Mouse (Mus musculus) liver, postnatal 0 days (tissue): ENCODE measurements around the gene Mrps7. TPM values are rescaled to one million over a fixed set of nuclear protein-coding genes. Genes with fewer than 3 reads are reported as not detected.

Experiments used
- ATAC-seq: fragments of 200-750 bp; cut with Nextera tagmentation; 2 replicates; pipeline ENCODE4 v1.8.0; 2017; ENCODE audit warnings: mild to moderate bottlenecking, moderate library complexity
- DNase-seq: peaks from one replicate; pipeline ENCODE4 v3.0.0-alpha.2; 2016
- H3K27ac ChIP-seq: fragments of 300-500 bp; sonication (generic); 2 replicates; pipeline ENCODE4 v1.5.1; 2014; ENCODE audit warnings: antibody characterized with exemption, moderate library complexity, mild to moderate bottlenecking, low read depth
- H3K27me3 ChIP-seq: fragments of 300-500 bp; sonication (generic); 2 replicates; pipeline ENCODE4 v1.6.1; 2014; ENCODE audit warnings: low read length, control low read depth, mixed read lengths; ENCODE audit not compliant: insufficient read depth
- H3K36me3 ChIP-seq: fragments of 300-500 bp; sonication (generic); replicated peaks from 2 replicates; pipeline ENCODE4 v1.6.1; 2014; ENCODE audit warnings: mild to moderate bottlenecking, control low read depth, low read length, moderate library complexity, mixed read lengths; ENCODE audit not compliant: insufficient read depth
- H3K4me1 ChIP-seq: fragments of 300-500 bp; sonication (generic); 2 replicates; pipeline ENCODE4 v1.6.1; 2014; ENCODE audit warnings: antibody characterized with exemption, mild to moderate bottlenecking, control low read depth; ENCODE audit not compliant: insufficient read depth
- H3K4me2 ChIP-seq: fragments of 300-500 bp; sonication (generic); 2 replicates; pipeline ENCODE4 v1.6.1; 2014; ENCODE audit warnings: low read depth, mild to moderate bottlenecking, low read length, moderate library complexity, mixed read lengths
- H3K4me3 ChIP-seq: fragments of 300-500 bp; sonication (generic); 2 replicates; pipeline ENCODE4 v1.5.1; 2014; ENCODE audit warnings: low read depth, low read length
- H3K9ac ChIP-seq: fragments of 300-500 bp; sonication (generic); replicated peaks from 2 replicates; pipeline ENCODE4 v1.6.1; 2014; ENCODE audit warnings: mild to moderate bottlenecking, moderate library complexity
- H3K9me3 ChIP-seq: fragments of 300-500 bp; sonication (generic); 2 replicates; pipeline ENCODE4 v1.6.1; 2016; ENCODE audit warnings: mild to moderate bottlenecking, control low read depth, low read length, mixed read lengths
- CTCF ChIP-seq: sonication (generic); IDR thresholded peaks from 2 replicates; pipeline ENCODE4 v1.5.1; 2016; ENCODE audit warnings: antibody characterized with exemption, low read depth
- EP300 ChIP-seq: IDR thresholded peaks from 2 replicates; pipeline ENCODE4 v1.6.1; 2016; ENCODE audit warnings: antibody characterized with exemption, low read depth, mild to moderate bottlenecking
- WGBS: fragments of 180-500 bp; shearing (Covaris S2); extraction: QIAGEN DNeasy Blood & Tissue Kit; methylation state at CpG from one replicate; pipeline ENCODE4 v1.1.7; 2014; ENCODE audit not compliant: insufficient replicate concordance; 5-methylcytosine and 5-hydroxymethylcytosine counted together
- polyA plus RNA-seq: library from polyadenylated mRNA; unstranded; fragments of >200 nt; fragmentation: Nextera tagmentation; extraction: Ambion mirVana; gene quantifications from 2 replicates; pipeline ENCODE4 v1.2.1, GENCODE M21; 2015

Gene Mrps7
- polyA plus RNA-seq, 1 experiment from 2014 or later: 48.9 TPM

DNA sequence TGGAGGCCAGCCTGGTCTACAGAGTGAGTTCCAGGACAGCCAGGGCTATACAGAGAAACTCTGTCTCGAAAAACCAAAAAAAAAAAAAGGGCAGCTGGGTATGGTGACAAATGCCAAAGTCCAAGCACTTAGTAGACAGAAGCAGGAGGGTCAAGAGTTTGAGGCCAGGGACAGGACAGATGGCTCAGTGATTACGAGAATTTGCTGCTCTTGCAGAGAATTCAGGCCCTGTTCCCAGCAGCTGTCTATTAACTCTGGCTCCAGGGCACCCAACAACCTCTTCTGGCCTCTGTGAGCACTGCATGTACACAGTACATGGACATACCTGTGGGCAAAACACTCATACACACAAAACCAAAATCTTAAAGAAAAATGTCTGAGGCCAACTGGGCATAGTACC lies 14.3 kb downstream of the Mrps7 start:
- no peak for ATAC-seq
- 73% methylated on average over 2 of the region's 2 CpGs for WGBS
- no peak overlapping the region for H3K9ac ChIP-seq
- H3K4me1 ChIP-seq: peaks cover 9% of the 10 kb centered on the region
- no peak overlapping the region for H3K27ac ChIP-seq
- no peak for DNase-seq
- H3K4me3 ChIP-seq: no peak overlapping the region
- no peak for TF ChIP-seq EP300
- no peak for TF ChIP-seq CTCF
- no peak overlapping the region for H3K4me2 ChIP-seq
- peaks cover 30% of the 10 kb centered on the region for H3K36me3 ChIP-seq
- no peaks in the 10 kb centered on the region for H3K27me3 ChIP-seq
- H3K9me3 ChIP-seq: no peaks in the 10 kb centered on the region

DNA sequence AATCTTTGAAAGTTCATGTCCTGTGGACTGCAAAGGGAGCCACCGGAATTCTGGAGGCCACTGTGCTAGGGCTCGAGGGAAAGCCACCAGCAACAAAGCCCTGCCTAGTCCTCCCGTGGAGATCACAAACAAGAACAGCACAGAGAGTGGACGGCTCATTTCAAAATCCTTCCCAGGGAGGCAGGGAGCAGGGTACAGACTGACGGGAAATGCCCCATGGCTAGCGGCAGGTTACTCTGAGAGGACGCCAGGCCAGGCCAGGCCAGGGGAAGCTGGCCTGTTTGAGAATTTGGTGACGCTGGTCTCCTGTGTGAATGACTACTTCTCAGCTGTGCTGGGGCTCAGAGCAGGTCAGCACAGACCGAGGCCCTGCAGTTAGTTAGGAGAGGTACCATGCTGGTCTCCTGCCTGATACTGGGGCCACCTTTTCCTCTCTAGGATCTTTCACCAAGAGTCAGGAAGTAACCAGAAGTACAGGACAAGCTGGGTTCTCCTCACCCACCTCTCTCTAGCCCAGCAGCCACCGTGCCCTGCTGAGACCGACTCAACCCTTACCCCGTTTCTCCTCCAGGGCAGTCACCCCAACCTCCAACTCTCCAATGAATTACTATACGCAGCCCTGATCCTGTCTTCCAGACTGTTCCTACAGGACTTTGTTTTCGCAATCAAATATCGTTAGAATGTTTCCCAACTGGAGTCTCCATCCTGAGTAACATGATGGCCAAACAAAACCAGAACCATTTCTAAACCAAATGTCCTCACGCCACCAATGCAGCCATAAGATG lies 15.2 kb downstream of the Mrps7 start:
- H3K27ac ChIP-seq: no peak overlapping the region
- no peak overlapping the region for H3K4me2 ChIP-seq
- no peak overlapping the region for H3K4me3 ChIP-seq
- ATAC-seq (no peak), DNase-seq (peak; percentile 13)
- TF ChIP-seq EP300 (no peak), CTCF (no peak)
- no peaks in the 10 kb centered on the region for H3K9me3 ChIP-seq
- no peaks in the 10 kb centered on the region; the same call in 1 of the 2 replicates for H3K4me1 ChIP-seq
- WGBS: 77% methylated on average over 16 of the region's 16 CpGs
- no peak overlapping the region for H3K9ac ChIP-seq
- H3K36me3 ChIP-seq: peaks cover 38% of the 10 kb centered on the region
- no peaks in the 10 kb centered on the region for H3K27me3 ChIP-seq

DNA sequence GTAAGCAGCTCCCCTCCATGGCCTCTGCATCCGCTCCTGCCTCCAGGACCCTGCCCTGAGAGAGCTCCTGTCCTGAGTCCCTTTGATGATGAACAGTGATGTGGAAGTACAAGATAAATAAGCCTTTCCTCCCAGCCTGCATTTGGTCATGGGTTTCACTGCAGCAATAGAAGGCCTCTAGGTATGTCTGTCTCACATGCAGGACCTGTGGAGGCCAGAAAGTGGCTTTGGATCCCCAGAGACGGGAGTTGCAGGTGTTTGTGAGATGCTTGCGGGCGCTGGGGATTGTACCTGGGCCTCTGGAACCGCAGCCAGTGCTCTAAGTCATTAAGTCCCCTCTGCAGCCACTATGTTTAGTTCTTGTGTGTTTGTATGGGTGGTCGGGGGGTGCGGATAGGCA lies 16.2 kb downstream of the Mrps7 start:
- no peak overlapping the region for H3K4me2 ChIP-seq
- TF ChIP-seq EP300: no peak
- no peak for TF ChIP-seq CTCF
- no peaks in the 10 kb centered on the region for H3K27me3 ChIP-seq
- no peak overlapping the region for H3K27ac ChIP-seq
- no peak for DNase-seq
- no peak overlapping the region for H3K4me3 ChIP-seq
- no peaks in the 10 kb centered on the region for H3K9me3 ChIP-seq
- H3K36me3 ChIP-seq: peaks cover 38% of the 10 kb centered on the region
- no peak overlapping the region for H3K9ac ChIP-seq
- no peaks in the 10 kb centered on the region; the same call in 1 of the 2 replicates for H3K4me1 ChIP-seq
- WGBS: 79% methylated on average over 7 of the region's 7 CpGs
- ATAC-seq: no peak

DNA sequence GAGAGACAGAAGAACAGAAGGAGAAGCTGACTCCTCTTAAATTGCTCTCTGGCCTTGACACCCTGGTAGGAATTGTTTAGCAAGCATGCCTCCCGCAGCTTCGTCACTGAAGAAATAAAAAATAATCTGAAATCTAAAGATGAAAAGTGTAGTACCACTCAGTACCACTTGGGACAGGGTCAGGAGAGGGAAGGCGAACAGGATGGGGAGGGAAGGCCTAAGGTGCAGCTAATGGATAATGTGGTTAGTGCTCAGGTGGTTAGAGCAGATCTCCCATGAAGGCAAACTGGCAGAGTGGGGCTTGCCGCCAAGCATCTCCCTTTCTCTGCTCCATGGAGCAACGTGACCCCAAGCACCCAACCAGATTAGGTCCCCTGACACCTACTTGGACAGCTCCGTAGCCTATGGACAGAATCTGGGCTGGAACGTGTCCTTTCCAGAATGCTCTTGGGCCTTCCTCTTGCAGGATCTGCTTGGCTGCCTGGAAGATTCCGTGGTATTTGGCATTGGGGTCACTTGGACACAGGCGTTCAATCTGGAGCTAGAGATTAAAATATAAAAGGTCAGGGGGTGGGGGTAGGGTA lies 19.9 kb downstream of the Mrps7 start:
- TF ChIP-seq CTCF (peak; percentile 58), EP300 (no peak)
- H3K4me3 ChIP-seq: no peak overlapping the region
- H3K36me3 ChIP-seq: peaks cover 31% of the 10 kb centered on the region
- ATAC-seq (no peak), DNase-seq (no peak)
- no peak overlapping the region for H3K9ac ChIP-seq
- H3K4me1 ChIP-seq: peaks cover 10% of the 10 kb centered on the region
- H3K27me3 ChIP-seq: no peaks in the 10 kb centered on the region
- 78% methylated on average over 9 of the region's 9 CpGs for WGBS
- no peak overlapping the region for H3K27ac ChIP-seq
- H3K4me2 ChIP-seq: no peak overlapping the region
- H3K9me3 ChIP-seq: no peaks in the 10 kb centered on the region

DNA sequence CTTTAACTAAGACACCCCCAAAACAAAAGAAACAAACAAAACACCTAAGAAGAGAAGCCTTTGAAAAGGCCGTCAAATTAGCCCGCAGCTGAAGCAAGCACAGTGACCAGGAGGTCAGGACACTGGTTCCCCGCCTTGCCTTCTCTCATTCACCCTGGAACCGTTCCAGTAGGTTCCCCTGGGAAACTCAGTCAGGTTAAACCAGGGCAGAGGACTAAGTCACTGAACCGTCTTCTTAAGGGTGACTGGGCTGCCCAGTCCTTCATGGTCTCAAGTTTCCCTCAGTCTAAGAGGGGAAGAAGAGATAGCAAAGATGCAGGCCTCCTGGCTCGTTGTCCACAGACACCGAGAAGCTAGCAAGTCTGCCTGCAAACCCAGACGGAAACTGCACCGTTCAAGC lies 22.2 kb downstream of the Mrps7 start:
- Histone ChIP-seq H3K27ac (no peak overlapping the region), H3K36me3 (peaks cover 22% of the 10 kb centered on the region), H3K4me2 (no peak overlapping the region), H3K9ac (no peak overlapping the region), H3K4me3 (no peak overlapping the region), H3K27me3 (no peaks in the 10 kb centered on the region), H3K9me3 (no peaks in the 10 kb centered on the region), H3K4me1 (peaks cover 10% of the 10 kb centered on the region)
- TF ChIP-seq EP300: no peak
- no peak for TF ChIP-seq CTCF
- 77% methylated on average over 9 of the region's 9 CpGs for WGBS
- ATAC-seq (no peak), DNase-seq (no peak)

DNA sequence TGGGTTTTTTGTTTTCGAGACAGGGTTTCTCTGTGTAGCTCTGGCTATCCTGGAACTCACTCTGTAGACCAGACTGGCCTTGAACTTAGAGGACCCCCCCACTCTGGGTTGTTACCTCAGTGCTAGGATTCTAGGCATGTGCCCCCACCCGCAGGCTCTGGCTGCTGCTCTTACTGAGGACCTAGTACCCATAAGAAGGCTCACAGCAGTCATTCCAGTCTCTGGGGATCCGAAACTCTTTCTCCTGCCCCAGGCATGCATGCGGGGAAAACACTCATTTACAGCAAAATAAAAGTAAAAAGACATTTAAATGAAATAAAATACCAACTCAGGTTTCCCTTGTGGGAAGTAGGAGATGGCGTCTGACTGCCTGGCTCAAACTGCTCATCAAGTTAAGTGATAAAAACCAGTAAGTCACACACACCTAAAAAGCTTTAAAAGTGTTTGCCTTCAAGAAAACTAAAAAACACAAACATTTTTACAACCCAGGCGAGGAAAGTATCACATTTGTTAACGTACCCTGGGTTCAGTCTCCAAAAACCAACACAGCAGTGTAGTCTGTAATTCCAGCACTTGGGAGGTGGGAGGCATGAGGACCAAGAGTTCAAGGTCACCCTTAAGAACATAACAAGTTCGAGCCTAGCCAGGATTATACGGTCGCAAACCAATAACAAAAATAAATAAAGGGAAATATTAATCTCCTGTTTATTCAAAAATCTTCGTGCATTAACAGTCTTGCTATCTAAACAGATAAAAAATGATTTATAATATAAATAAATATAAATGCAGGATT lies 23.3 kb downstream of the Mrps7 start:
- Histone ChIP-seq H3K9ac (peak overlapping the region; percentile 79), H3K27ac (peak overlapping the region; percentile 73; the same call in 1 of the 2 replicates), H3K27me3 (no peaks in the 10 kb centered on the region), H3K4me2 (peak overlapping the region; percentile 95), H3K36me3 (peaks cover 16% of the 10 kb centered on the region), H3K9me3 (no peaks in the 10 kb centered on the region), H3K4me1 (peaks cover 13% of the 10 kb centered on the region), H3K4me3 (peak overlapping the region; percentile 84)
- ATAC-seq (no peak), DNase-seq (no peak)
- 48% methylated on average over 11 of the region's 11 CpGs for whole genome bisulfite sequencing
- TF ChIP-seq CTCF (no peak), EP300 (no peak)
